Mouse (Mus musculus): ENCODE measurements around the gene Dpf3.

Dpf3 gene

DNA sequence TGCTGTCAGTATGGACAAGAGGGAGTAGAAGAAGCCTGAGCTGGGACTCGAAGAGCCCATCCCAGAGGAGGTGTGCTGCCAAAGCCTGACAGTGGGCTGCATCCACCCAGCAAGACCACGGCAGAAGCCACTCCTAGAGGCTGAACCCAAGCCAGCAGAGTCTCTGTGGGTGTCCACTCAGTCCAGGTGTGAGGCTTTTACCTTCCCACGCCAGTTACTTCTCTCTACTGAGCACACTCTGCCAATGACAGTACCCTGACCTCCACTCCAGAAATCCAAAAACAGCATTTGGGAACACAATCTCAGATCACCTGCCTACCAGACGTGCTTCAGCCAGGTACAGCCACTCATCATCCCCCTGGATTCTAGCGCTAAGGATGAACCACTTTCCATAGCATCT, 280.0 kb downstream of the Dpf3 start:
- DNase-seq: peak in 1 of 2 experiments; percentile 51

GRCm38 (mm10) chr12:83206866-83207265, 280.6 kb downstream of the Dpf3 start:
- DNase-seq: no peak

DNA sequence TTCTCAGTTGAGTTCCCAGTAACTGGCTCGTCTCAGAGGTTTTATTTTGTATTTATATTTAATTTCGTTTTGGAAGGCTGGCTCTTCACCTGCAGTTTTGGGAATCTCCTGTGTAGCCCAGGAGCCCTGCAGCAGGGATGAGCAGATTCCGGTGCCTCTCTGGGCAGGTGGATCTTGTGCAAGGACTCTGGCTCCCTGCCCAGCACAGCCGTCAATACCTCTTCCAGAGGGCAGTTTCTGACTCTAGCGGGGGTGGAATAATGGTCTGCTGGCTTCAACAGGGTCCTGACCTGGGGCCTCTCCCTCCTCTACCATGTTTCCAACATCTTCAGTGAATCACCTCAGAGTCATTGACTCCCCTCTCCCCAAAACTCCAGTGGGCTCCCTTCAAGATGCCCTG, 283.2 kb downstream of the Dpf3 start:
- DNase-seq: peak; percentile 75 to 82

DNA sequence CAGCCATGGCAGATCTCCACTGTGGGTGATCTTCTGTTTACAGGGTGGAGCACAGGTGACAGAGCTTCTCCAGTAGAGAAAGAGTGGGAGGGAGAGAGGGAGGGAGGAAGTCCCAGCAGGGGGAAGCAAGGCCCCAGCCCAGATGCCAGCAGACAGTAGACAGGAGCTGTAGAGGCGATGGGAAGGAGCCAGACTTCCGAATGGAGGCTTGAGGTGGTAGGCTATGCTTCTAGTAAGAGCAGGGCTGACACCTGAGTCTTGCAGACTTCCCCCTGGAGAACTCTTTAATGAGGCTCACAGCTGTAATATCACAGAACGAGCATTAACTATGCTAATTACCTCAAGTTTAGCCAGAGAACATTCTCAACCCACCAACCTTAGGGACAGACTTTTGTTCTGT, 285.8 kb downstream of the Dpf3 start:
- DNase-seq: no peak

- DNase-seq: peak; percentile 93 to 98
These were observed 307.0 kb downstream of the Dpf3 start for GRCm38 (mm10) chr12:83180561-83180960.

- no peak for DNase-seq
These were observed 307.7 kb downstream of the Dpf3 start for GRCm38 (mm10) chr12:83179860-83180259.

DNA sequence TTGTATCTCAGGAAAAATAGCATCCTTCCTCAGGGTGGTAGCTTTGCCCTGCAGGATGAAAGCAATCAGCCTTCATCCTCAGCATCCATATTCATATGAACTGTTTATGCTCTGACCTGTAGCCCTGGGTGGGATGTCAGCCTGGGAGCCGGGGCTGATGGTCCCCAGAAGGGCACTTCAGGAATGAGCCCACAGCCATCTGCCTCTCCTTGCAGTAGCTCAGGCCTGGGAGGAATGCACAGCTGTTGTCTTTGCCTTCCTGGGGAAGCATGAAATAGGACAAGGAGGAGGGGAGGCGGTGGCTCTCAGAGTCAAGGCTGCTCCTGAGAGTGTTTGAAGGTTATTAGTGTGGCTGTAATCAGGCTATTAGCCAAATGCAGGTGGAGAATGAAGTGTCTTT, 308.7 kb downstream of the Dpf3 start:
- peak in 1 of 2 experiments; percentile 37 for DNase-seq

DNA sequence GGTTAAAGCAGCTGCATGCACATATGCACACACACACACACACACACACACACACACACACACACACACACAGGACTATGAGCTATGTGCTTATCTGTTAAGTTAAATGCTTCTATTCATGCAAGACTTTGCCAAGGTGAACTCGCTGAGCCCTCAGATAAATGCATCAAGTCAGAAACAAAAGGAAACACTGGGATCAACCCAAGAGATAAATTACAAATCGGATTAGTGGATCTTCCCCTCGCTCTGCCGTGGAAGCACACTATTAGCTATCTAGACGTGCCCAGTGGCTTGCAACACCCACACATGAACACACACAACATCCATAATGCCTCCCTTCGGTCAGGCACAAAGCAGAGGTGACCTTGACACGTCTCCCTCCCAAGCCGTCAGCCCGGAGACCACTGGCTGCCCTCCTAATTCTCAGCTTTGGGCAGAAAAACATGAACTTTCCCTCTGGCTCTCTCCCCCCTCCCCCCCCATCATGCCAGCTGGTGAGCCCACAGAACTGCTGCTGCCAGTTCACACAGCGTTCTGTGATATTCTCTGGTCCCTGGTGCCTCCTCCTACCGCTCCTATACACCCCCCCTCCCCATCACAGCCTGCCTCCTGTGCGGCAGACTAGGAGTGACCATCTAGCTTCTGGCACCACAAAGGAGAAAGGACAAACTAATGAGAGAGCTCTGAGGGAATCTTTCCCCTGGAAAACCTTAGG, 317.9 kb downstream of the Dpf3 start:
- no peak for DNase-seq

GRCm38 (mm10) chr12:83168310-83168709, 319.2 kb downstream of the Dpf3 start:
- DNase-seq: no peak

DNA sequence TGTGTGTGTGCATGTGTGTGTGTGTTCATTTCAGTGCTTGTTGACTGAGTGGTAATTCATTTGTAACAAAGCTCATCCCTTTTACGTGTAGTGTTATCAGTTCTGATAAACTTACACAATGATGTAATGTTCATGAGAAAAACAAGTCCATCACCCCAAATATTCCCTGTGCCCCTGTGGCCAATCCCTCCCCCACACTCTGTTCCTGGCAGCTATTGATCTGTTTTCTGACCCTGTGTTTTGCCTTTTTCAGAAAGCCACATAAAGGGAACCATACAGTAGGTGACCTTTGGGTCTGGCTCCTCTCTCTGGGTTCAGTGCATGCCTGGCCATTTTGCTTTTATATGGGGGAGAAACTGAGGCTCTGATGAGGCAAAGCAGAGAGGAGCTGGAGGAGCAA, 322.5 kb downstream of the Dpf3 start:
- no peak for DNase-seq

Measured in cerebellum, postnatal 36 days (tissue).